Mouse (Mus musculus) neural tube, embryonic 14.5 days (tissue): ENCODE data around the gene Vasp. TPM values are rescaled to one million over a fixed set of nuclear protein-coding genes. Genes with fewer than 3 reads are reported as not detected.
A peak's percentile ranks its signal among the peaks of the same experiment; 100 is the strongest.

Experiments
- ATAC-seq: fragments of 200-750 bp; cut with Nextera tagmentation; 2 replicates; pipeline ENCODE4 v1.8.0; 2017; ENCODE audit warnings: low read depth, mild to moderate bottlenecking, moderate TSS enrichment, moderate library complexity
- H3K27ac ChIP-seq: fragments of 300-500 bp; sonication (generic); 2 replicates; pipeline ENCODE4 v1.5.1; 2014; ENCODE audit warnings: low read depth, mild to moderate bottlenecking, control low read depth, low read length, moderate library complexity, mixed read lengths
- H3K27me3 ChIP-seq: fragments of 300-500 bp; sonication (generic); 2 replicates; pipeline ENCODE4 v1.6.1; 2014; ENCODE audit warnings: low read length; ENCODE audit not compliant: control insufficient read depth, insufficient read depth
- H3K36me3 ChIP-seq: fragments of 300-500 bp; sonication (generic); 2 replicates; pipeline ENCODE4 v1.6.1; 2014; ENCODE audit warnings: low read length, mixed read lengths; ENCODE audit not compliant: control insufficient read depth, insufficient read depth
- H3K4me1 ChIP-seq: fragments of 300-500 bp; sonication (generic); 2 replicates; pipeline ENCODE4 v1.6.1; 2014; ENCODE audit warnings: low read length; ENCODE audit not compliant: control insufficient read depth, insufficient read depth
- H3K4me2 ChIP-seq: fragments of 300-500 bp; sonication (generic); 2 replicates; pipeline ENCODE4 v1.6.1; 2014; ENCODE audit warnings: mild to moderate bottlenecking, low read depth, low read length, control low read depth
- H3K4me3 ChIP-seq: fragments of 300-500 bp; sonication (generic); 2 replicates; pipeline ENCODE4 v1.5.1; 2014; ENCODE audit warnings: low read depth, low read length, control low read depth, mixed read lengths
- H3K9ac ChIP-seq: fragments of 300-500 bp; sonication (generic); replicated peaks from 2 replicates; pipeline ENCODE4 v1.6.1; 2014; ENCODE audit warnings: low read depth, mild to moderate bottlenecking, control low read depth, low read length, mixed read lengths
- H3K9me3 ChIP-seq: fragments of 300-500 bp; sonication (generic); 2 replicates; pipeline ENCODE4 v1.6.1; 2016; ENCODE audit warnings: low read length; ENCODE audit not compliant: control insufficient read depth
- WGBS: fragments of 180-500 bp; shearing (Covaris S2); extraction: QIAGEN DNeasy Blood & Tissue Kit; methylation state at CpG from one replicate; pipeline ENCODE4 v1.1.7; 2014; 5-methylcytosine and 5-hydroxymethylcytosine counted together
- polyA plus RNA-seq: library from polyadenylated mRNA; unstranded; fragments of >200 nt; fragmentation: Nextera tagmentation; extraction: Ambion mirVana; gene quantifications from 2 replicates; pipeline ENCODE4 v1.2.1, GENCODE M21; 2014

Vasp gene
- polyA plus RNA-seq, 1 experiment from 2014 or later = 17.4 TPM

DNA sequence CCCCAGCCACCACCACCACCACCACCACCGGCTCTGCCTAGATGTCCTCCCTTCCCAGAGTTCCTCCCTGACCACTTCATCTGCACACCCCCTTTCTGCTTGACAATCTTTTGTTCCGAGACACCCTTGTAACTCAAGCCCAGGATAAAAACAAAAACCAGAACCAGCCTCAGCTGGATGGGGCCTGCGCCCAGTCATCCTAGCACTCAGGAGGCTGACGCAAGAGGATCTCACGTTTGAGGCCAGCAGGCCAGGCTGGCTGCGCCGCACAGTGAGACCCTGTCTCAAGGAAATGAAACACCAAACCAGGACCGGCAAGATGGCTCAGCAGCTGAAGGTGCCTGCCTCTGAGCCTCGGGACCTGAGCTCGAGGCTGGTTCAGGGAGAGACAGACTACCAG, 4.6 kb downstream of the Vasp start:
- no peak overlapping the region for H3K9ac ChIP-seq
- ATAC-seq = no peak
- H3K4me2 ChIP-seq = no peak overlapping the region
- no peaks in the 10 kb centered on the region for H3K27me3 ChIP-seq
- no peak overlapping the region for H3K27ac ChIP-seq
- peaks cover 16% of the 10 kb centered on the region for H3K4me1 ChIP-seq
- WGBS = 82% methylated on average over 10 of the region's 10 CpGs
- H3K4me3 ChIP-seq = no peak overlapping the region
- peaks cover 6% of the 10 kb centered on the region; the same call in 1 of the 2 replicates for H3K36me3 ChIP-seq
- H3K9me3 ChIP-seq = no peaks in the 10 kb centered on the region

DNA sequence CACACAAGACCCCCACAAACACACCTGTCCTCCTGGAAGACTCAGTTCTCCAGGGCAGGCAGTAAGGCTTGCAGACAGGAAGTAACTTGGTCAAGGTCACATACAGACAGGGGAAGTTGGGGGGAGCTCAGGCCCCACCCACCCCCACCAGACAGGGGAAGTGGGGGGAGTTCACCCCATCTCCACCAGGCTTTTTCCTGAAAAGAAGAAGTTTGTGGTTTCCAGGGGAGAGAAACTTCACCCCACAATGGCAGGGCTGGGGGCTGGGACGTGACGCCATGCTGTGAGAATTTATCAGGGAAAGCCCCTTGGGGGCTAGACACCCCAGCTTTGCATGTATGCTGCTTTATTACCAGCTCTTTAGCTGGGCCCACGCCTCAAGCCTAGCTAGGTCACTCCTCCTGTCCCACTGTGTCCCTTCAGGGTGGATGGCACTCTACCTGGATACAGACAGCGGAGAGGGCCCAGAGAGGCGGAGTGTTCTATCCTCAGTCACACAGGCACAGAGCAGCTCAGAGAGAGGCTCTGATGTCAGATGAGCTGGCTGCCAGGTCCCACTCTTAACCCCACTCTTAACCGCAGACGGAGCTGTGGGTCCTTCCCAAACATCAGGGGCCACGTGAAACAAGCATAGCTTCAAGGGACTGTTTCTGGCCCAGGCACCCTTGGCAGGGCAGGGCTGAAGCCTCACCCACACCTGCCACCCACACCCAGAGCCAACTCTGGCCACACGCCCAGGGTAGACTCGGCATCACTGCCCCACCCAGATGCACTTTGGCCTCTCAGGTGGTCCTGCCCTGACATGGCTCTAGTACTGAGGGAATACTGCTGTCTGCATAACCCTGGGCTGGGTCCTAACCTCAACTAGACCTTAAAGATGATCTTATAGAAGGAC, 5.4 kb downstream of the Vasp start:
- Histone ChIP-seq H3K4me2 (no peak overlapping the region), H3K27ac (no peak overlapping the region), H3K36me3 (peaks cover 11% of the 10 kb centered on the region; the same call in 1 of the 2 replicates), H3K27me3 (no peaks in the 10 kb centered on the region), H3K9me3 (no peaks in the 10 kb centered on the region), H3K4me1 (peaks cover 16% of the 10 kb centered on the region), H3K4me3 (no peak overlapping the region), H3K9ac (no peak overlapping the region)
- WGBS = 86% methylated on average over 10 of the region's 10 CpGs
- ATAC-seq = no peak

DNA sequence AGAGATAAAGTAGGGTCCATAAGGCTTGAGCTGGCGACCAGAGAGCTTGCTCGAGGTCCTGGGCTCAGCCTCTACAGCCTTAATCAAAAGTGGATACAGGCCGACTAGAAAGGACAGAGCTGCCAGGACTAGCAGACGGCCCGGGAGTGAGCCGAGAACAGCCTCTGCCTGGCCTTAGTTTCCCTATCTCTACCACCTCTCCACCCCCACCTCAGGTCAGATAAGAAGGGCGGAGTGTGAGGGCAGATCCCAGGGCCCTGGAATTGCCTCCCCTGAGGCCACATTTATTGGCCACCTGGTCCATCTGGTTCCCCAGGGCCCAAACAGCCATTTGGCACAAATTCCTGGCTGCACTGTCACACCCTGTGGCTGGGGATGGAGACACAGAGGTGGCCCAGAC, 6.5 kb downstream of the Vasp start:
- WGBS = 80% methylated on average over 7 of the region's 7 CpGs
- Histone ChIP-seq H3K4me1 (peaks cover 9% of the 10 kb centered on the region), H3K27ac (no peak overlapping the region), H3K27me3 (no peaks in the 10 kb centered on the region), H3K9me3 (no peaks in the 10 kb centered on the region), H3K4me2 (no peak overlapping the region), H3K36me3 (peaks cover 20% of the 10 kb centered on the region), H3K9ac (no peak overlapping the region), H3K4me3 (no peak overlapping the region)
- ATAC-seq = no peak

DNA sequence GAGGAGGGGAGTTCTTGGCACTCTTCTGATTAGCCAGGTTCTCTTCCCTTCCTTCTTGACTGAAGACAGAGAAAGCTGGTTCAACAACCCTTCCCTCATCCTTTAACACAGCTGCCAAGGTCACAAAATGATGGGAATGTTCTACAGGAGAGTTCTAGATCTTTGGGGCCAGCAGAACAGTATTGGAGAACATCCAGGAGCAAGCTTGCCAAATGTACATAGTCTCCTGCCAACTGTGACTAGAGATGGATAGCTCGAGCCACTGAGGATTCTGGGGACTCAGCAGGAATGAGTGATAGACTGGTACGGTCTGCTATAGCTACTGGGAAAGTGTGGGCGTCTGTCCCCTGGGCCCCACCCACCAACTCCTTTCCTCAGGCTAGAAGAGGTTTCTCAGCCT, 13.3 kb downstream of the Vasp start:
- Histone ChIP-seq H3K27me3 (no peaks in the 10 kb centered on the region), H3K36me3 (peaks cover 41% of the 10 kb centered on the region), H3K27ac (no peak overlapping the region), H3K4me1 (no peaks in the 10 kb centered on the region), H3K9ac (no peak overlapping the region), H3K4me2 (no peak overlapping the region), H3K9me3 (no peaks in the 10 kb centered on the region), H3K4me3 (no peak overlapping the region)
- ATAC-seq = no peak
- WGBS = 83% methylated on average over 3 of the region's 3 CpGs

DNA sequence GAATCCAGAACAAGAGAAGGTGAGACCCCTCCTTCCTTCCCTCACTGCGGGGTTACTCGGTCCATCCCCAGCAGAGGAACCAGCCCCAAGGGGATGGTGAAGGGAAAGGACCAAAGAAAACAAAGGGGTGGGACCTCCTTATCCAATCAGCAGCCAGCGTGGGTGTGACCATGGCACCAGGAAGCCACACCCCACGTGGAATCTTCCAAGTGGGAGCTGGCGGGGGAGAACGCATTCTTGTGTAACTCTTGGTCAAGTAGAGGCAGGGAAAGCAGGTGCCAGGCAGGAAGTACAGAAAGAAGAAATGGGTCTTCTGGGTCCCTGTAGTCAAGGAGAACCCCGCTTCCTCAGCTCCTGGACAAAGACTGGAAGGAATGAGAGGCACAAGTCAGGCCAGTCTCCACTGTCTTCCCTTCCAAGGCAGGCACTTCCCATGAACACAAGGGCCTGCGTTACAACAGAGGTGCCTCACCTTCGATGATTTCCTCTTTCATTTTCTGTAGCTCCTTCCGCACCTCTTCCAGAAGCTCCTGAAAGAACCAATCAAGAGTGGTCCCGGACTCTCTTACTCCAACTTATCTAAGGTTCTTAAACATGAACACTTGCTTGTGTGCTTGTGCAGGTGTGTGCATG, 14.1 kb downstream of the Vasp start:
- no peaks in the 10 kb centered on the region for H3K27me3 ChIP-seq
- H3K27ac ChIP-seq = no peak overlapping the region
- peak; percentile 65; the same call in 1 of the 2 replicates for ATAC-seq
- no peaks in the 10 kb centered on the region for H3K9me3 ChIP-seq
- no peaks in the 10 kb centered on the region for H3K4me1 ChIP-seq
- H3K36me3 ChIP-seq = peaks cover 41% of the 10 kb centered on the region
- WGBS = 36% methylated on average over 11 of the region's 11 CpGs
- H3K9ac ChIP-seq = no peak overlapping the region
- H3K4me2 ChIP-seq = no peak overlapping the region
- H3K4me3 ChIP-seq = no peak overlapping the region

DNA sequence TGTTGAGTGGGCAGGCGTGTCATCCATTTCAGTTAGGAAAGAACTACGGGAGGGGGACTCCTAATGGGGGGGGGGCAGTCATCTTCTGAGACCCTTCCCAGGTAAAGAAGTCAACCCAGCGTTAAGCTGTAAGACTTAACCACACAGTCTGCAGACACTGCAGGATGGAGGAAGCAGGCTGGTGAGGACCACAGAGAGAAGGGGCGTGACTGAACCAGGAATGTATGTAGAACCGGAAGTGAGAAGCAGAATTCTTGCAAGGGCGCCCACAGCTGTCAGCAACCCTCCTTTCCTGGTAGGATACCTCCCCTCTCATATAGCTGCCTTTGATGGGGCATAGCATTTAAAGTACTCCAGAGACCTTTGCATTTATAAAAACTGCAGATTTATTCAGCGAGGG, 15.1 kb downstream of the Vasp start:
- H3K36me3 ChIP-seq = peaks cover 35% of the 10 kb centered on the region
- 91% methylated on average over 7 of the region's 7 CpGs for WGBS
- ATAC-seq = no peak

DNA sequence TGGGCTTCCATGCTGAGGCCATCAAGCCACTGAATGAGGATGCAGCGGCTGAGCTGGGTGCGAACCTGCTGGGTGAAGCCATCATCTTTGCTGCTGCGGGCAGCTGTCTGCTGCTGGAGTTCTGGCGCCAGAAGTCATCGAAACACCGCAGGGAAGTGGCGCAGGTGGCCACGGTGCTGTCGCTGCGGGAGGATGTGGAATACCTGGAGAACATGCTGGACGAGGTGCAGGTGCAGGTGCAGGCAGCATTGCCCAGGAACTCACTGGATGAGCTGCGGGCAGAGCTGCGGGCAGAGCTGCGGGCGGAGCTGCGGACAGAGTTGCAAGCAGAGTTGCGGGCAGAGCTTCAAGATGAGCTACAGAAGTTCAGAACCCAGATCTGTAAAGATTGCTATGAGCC, 16.2 kb downstream of the Vasp start:
- no peaks in the 10 kb centered on the region for H3K9me3 ChIP-seq
- no peak overlapping the region for H3K27ac ChIP-seq
- H3K4me1 ChIP-seq = no peaks in the 10 kb centered on the region
- peaks cover 27% of the 10 kb centered on the region for H3K36me3 ChIP-seq
- no peak overlapping the region for H3K9ac ChIP-seq
- ATAC-seq = no peak
- H3K27me3 ChIP-seq = no peaks in the 10 kb centered on the region
- H3K4me3 ChIP-seq = no peak overlapping the region
- 85% methylated on average over 17 of the region's 17 CpGs for WGBS
- H3K4me2 ChIP-seq = no peak overlapping the region

More for the DNA sequence above, 15.1 kb downstream of the Vasp start:
- H3K4me2 ChIP-seq = no peak overlapping the region
- no peak overlapping the region for H3K4me3 ChIP-seq
- no peaks in the 10 kb centered on the region for H3K4me1 ChIP-seq
- H3K9ac ChIP-seq = no peak overlapping the region
- no peaks in the 10 kb centered on the region for H3K27me3 ChIP-seq
- H3K27ac ChIP-seq = no peak overlapping the region
- no peaks in the 10 kb centered on the region for H3K9me3 ChIP-seq

DNA sequence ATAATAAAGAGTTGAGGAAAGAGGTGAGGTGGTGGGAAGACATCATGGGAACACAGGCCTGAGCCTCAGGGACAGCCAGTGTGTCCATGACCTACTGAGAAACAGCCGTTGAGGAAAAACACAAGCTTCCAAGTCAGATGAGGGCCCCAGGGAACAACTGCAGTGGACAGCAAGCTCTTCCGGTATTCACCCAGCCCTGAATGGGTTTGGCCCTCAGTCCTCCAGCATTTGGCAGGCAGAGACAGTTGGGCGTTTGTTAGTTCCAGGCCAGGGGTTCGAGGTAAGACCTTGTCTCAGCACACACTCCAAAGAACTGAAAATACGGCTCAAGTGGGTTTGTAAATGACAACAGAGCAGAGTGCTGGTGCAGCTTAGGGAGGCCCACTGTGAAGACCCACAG, 18.2 kb downstream of the Vasp start:
- Histone ChIP-seq H3K4me3 (no peak overlapping the region), H3K27me3 (no peaks in the 10 kb centered on the region), H3K4me1 (no peaks in the 10 kb centered on the region), H3K9me3 (no peaks in the 10 kb centered on the region), H3K27ac (no peak overlapping the region), H3K9ac (no peak overlapping the region), H3K4me2 (no peak overlapping the region), H3K36me3 (peaks cover 11% of the 10 kb centered on the region; the same call in 1 of the 2 replicates)
- WGBS = 73% methylated on average over 5 of the region's 5 CpGs
- no peak for ATAC-seq

DNA sequence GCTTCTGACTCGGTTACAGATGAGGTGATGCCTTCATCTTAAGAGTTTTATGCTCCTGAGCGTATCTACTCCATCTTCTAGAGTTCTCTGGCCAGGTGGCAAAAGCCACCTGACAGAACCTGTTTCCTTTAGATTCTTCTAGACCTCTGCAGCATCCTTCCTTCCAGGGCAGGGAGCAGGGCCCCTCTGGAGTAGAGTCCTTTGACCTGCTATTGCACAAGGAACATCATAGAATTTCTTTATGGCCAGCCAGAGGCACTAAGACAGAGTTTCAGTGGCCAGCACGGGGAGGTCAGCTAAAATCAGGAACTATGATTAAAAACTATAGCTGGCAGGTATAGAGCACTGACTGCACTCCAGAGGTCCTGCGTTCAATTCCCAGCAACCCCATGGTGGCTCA, 19.5 kb downstream of the Vasp start:
- Histone ChIP-seq H3K4me3 (no peak overlapping the region), H3K4me2 (no peak overlapping the region), H3K4me1 (no peaks in the 10 kb centered on the region), H3K9ac (no peak overlapping the region), H3K27me3 (no peaks in the 10 kb centered on the region), H3K9me3 (no peaks in the 10 kb centered on the region), H3K27ac (no peak overlapping the region), H3K36me3 (no peaks in the 10 kb centered on the region)
- ATAC-seq = no peak
- WGBS = 85% methylated on average over 4 of the region's 4 CpGs
